Mouse (Mus musculus) olfactory bulb, adult 2 months (tissue): Measurements from ENCODE around the gene Hnrnpu. TPM values are rescaled to one million over a fixed set of nuclear protein-coding genes. Genes with fewer than 3 reads are reported as not detected.

Experiments used
- H3K27ac ChIP-seq: fragments of 200-500 bp; 2 replicates; pipeline ENCODE4 v1.5.1; 2012; ENCODE audit warnings: low read depth, low read length; ENCODE audit not compliant: insufficient read depth
- H3K4me1 ChIP-seq: fragments of 200-500 bp; 2 replicates; pipeline ENCODE4 v1.6.1; 2012; ENCODE audit warnings: low read length; ENCODE audit not compliant: control insufficient read depth, insufficient read depth
- H3K4me3 ChIP-seq: fragments of 200-500 bp; 2 replicates; pipeline ENCODE4 v1.5.1; 2012; ENCODE audit warnings: mild to moderate bottlenecking, low read depth, low read length, moderate library complexity; ENCODE audit not compliant: insufficient read depth
- CTCF ChIP-seq: fragments of 200-500 bp; IDR thresholded peaks from 2 replicates; pipeline ENCODE4 v1.5.1; 2012; ENCODE audit warnings: low read depth, mild to moderate bottlenecking, low read length, moderate library complexity; ENCODE audit not compliant: insufficient read depth
- POLR2A ChIP-seq: fragments of 200-500 bp; IDR thresholded peaks from 2 replicates; pipeline ENCODE4 v1.6.1; 2012; ENCODE audit warnings: mild to moderate bottlenecking, low read depth, low read length, moderate library complexity; ENCODE audit not compliant: insufficient read depth
- WGBS: fragments of 180-500 bp; shearing (Covaris S2); methylation state at CpG from one replicate; pipeline ENCODE4 v1.1.7; 2018; 5-methylcytosine and 5-hydroxymethylcytosine counted together
- polyA plus RNA-seq: library from polyadenylated mRNA; stranded (reverse); fragments of >200 nt; gene quantifications from 2 replicates; pipeline ENCODE4 v1.2.4, GENCODE M21; 2012; ENCODE audit warnings: low replicate concordance; ENCODE audit not compliant: missing spikeins, insufficient read depth, insufficient read length

Gene Hnrnpu
- polyA plus RNA-seq, 1 experiment = 2,130 TPM

DNA sequence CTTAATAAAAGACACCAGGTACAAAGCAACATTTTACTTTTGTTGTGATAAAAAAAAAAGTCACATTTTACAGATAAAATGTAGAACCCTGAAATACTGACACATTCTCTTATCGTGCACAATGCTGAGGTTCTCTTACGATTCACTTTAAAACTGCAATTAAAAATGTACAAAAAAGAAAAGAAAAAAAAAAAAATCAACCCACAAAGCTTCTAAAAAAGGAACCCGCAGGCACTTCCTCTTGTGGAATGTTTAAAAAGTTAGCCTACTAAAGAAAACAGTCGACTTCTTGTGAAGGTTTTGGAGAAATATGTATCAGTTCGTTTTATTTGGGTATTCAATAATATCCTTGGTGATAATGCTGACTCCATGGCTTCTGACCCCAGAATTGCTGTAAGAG is 8.6 kb downstream of the Hnrnpu start:
- H3K4me1 ChIP-seq = no peaks in the 10 kb centered on the region

DNA sequence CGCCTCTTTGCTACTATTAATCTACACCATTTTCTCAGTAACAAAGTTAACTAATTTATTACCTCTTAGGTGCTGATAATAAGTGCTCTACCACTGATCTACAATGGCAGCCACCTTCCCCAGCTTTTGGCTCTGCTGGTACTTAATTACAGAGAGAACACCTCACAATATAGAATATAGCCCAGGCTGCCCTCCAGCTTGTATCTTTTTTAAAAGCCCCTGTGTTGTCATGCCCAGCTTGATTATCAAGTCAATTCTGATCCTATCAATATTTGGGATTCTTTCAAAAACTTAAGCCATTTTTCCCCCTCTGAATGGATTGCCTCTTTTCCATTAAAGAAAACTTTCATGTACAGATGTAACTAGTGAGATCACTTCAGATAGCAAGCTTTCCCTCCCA is 10.6 kb downstream of the Hnrnpu start:
- Histone ChIP-seq H3K4me3 (no peak overlapping the region), H3K4me1 (no peaks in the 10 kb centered on the region), H3K27ac (no peak overlapping the region)
- TF ChIP-seq POLR2A (no peak), CTCF (no peak)
- WGBS = 65% methylated on average over 1 of the region's 1 CpGs

More for the DNA sequence above, 8.6 kb downstream of the Hnrnpu start:
- TF ChIP-seq POLR2A = no peak
- no peak for TF ChIP-seq CTCF
- WGBS = 28% methylated on average over 5 of the region's 5 CpGs
- Histone ChIP-seq H3K4me3 (no peak overlapping the region), H3K27ac (no peak overlapping the region)

DNA sequence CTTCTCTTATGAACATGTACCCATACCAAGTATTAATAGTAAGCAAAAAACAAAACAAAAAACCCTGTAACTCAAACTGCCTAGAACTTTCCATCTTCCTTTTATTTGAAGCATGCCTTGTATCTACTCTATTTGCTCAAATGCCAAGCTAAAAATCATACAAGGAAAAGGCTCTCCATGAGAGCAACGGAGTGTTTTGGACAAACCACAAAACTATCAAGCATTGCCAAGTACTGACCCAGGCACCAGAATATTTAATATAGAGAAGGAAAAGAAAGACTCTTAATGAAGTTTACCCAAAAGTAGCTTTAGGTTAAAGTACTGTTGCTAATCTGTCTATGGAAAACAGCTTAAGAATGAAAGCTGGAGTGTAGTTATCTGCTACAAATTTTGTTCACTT is 11.2 kb downstream of the Hnrnpu start:
- Histone ChIP-seq H3K27ac (no peak overlapping the region), H3K4me1 (no peaks in the 10 kb centered on the region), H3K4me3 (no peak overlapping the region)
- TF ChIP-seq CTCF = no peak
- no peak for TF ChIP-seq POLR2A
- WGBS = 35% methylated on average over 1 of the region's 1 CpGs

DNA sequence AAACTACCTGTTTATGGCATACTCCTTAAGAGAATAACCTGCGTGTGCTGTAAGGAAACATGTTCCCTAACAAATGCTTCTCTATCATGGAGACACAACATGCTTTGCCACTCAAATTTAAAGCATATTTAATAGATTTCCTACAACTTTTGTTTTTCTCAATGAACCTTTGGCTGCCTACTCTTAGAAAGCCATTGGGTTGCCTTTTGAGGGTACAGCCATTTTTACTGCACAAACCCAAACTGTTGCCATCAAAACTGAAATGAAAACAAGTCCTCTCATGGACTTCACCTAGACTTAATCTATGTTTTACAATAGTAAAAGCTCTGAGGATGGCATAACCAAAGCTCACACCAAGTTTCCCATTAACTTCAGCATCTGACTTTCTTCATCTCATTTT is 13.0 kb downstream of the Hnrnpu start:
- WGBS = 93% methylated on average over 1 of the region's 1 CpGs
- Histone ChIP-seq H3K27ac (no peak overlapping the region), H3K4me1 (no peaks in the 10 kb centered on the region), H3K4me3 (no peak overlapping the region)
- no peak for TF ChIP-seq POLR2A
- no peak for TF ChIP-seq CTCF

DNA sequence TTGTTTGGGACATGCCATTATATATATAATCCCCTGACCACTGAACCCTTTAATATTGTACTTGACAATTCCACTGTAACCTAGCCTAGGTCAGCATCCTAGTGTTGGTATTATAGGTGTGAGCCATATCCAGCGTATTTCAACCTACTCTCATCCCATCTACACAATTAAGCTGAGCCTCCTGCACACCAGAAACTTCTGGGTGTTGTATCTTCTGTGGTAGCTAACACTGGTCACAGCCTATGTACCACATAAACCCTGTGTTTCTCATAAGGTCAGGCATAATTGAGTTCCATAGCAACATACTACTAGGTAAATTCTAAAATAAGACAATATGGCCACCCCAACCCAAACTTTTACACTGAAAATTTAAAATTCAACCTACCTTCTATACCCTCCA is 14.4 kb downstream of the Hnrnpu start:
- no peaks in the 10 kb centered on the region for H3K4me1 ChIP-seq
- TF ChIP-seq CTCF = no peak
- TF ChIP-seq POLR2A = no peak
- no peak overlapping the region for H3K27ac ChIP-seq
- H3K4me3 ChIP-seq = no peak overlapping the region
- WGBS = 63% methylated on average over 1 of the region's 1 CpGs

DNA sequence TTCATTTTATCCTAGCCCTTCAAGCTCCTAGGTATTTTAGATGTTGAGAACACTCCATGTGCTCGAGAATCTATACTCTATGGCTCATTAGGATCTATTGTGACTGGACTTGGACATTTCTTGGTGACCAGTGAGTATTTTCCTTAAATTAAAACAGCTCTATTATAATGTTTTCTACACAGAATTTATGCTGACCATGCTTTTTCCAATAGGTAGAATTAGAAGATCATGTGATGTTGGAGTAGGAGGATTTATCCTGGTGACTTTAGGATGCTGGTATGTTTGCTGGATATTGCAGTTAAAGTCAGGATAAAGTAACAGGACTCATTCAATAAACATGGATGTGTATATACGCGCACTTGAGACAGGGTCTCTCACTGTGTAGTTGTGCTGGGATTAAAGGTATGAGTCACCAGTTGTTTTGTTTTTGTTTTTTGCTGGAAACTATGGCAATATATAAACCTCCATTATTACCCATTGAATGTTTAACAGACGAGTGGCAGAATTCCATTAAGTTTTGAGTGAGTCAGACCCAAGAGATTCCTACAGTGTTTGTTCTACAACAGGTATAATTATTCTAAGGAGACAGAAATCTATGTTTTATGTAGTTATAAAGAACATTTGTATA is 15.8 kb downstream of the Hnrnpu start:
- WGBS = 23% methylated on average over 4 of the region's 4 CpGs
- no peak overlapping the region for H3K4me3 ChIP-seq
- H3K27ac ChIP-seq = no peak overlapping the region
- TF ChIP-seq CTCF (no peak), POLR2A (no peak)
- no peaks in the 10 kb centered on the region for H3K4me1 ChIP-seq

DNA sequence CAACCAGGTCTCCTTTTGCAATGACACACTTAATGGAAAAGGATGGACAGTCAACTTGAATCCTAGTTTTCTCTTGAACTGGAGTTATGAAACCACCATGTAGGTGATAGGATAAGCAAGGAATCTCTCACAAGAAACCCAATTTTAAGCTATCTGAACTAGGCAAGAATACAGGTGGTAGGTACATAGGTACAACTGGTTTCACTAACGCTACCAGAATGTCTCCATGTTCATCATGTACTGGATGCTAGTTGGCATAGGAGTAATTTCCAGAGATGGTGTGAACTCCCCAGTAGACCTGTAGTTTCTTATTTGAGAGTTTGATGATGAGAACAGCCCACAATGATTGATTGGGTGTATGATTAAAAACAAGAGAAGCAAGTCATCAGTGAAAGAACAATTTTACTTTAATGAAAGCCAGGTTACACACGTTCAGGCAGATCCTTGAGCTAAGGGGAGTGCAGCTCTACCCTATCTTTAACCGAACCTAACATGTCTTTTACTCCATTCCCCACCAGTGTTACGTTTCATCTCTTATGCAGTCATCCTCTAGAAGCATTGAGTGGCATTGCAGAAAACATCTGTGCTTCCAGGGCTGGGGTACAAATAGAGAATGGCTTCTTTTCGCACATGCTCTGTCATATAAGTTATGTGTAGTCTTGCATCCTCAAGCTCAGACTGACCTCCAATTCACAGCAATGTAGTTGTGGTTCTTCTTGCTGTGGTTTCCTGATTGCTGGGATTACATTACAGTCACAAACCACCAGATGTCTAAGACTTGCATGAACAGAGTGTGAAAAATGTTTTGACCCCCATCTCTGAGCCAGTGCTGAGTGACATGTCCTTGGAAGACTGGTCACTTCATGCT is 16.6 kb downstream of the Hnrnpu start:
- WGBS = 25% methylated on average over 5 of the region's 5 CpGs
- Histone ChIP-seq H3K4me1 (no peaks in the 10 kb centered on the region), H3K4me3 (no peak overlapping the region), H3K27ac (peak overlapping the region; percentile 11; the same call in 1 of the 2 replicates)
- TF ChIP-seq POLR2A = no peak
- no peak for TF ChIP-seq CTCF

DNA sequence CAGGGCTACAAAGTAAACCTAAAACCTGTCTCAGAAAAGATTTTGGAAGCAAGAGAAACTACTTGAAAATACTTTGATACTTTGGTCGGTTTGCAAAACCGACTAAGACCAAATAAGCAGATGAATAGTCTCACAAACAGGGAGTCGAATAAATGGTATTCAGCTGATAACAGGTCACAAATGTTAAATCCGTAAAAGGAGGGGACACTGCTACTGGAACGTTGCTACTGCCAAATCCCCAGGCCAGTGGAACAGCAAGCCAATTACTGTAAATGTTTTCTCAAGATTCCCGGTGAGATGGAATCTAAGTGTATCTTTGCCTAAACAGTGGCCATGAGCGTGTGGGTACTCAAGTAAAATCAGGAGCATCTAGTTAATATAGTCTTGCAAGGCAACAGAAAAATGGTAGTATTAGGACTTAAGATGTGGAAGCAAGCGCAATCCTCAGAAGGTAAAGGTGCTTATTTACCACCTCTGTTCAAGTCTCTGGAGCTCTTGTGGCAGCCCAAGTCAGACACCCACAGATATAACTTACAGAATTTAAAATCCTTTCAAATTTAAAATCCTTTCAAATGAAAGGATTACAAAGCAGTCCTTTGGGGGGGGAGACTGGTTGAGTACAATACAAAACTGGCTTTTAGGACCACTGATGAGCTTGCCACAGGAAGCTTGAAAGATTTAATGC is 17.4 kb downstream of the Hnrnpu start:
- Histone ChIP-seq H3K4me3 (no peak overlapping the region), H3K4me1 (no peaks in the 10 kb centered on the region), H3K27ac (no peak overlapping the region)
- no peak for TF ChIP-seq POLR2A
- no peak for TF ChIP-seq CTCF
- WGBS = 5% methylated on average over 8 of the region's 8 CpGs
